14 mouse cellular contexts compared by ENCODE assay signal in the genomic region with DNA sequence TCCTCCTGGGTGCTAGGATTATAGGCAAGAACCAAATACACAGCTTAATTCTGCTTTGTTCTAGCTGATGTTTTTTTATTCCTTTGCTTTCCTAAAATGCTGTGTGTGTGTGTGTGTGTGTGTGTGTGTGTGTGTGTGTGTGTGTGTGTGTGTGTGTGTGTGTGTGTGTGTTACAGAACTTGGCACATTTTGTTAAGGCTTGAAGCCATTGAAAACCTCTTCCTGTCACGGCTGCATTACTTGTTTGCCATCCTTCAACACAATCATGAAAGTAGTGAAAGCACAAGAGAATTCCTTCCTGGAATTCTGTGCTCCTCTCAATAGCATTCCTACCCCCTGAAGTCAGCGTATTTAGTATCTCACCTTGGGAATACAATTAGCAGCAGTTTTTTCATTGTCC.
"Had no signal": no experiment of that assay in that cellular context is flagged by ENCODE, and none has a peak within 500 bp of the region (broad histone marks: within the 10 kb centered on the region; RNA-seq: fewer than 3 reads in every experiment).

No protein-coding gene starts in this region.

- ATAC-seq: liver, postnatal 0 days; lung, postnatal 0 days; midbrain, embryonic 13.5 days; midbrain, embryonic 16.5 days had no signal

- H3K27ac ChIP-seq: kidney, postnatal 0 days; limb, embryonic 12.5 days; limb, embryonic 15.5 days; liver, embryonic 14.5 days; macrophage; midbrain, embryonic 13.5 days had no signal

- H3K4me1 ChIP-seq: midbrain, embryonic 13.5 days had no signal

- DNase-seq: kidney, postnatal 25 days; left cerebral cortex, postnatal 4 days; liver, postnatal 0 days; lung, embryonic 14.5 days; thymus, adult 18-20 months had no signal

- H3K9me3 ChIP-seq: limb, embryonic 12.5 days; limb, embryonic 15.5 days; midbrain, embryonic 13.5 days had no signal

- H3K4me3 ChIP-seq: limb, embryonic 12.5 days; limb, embryonic 15.5 days; midbrain, embryonic 13.5 days had no signal

- H3K27me3 ChIP-seq: limb, embryonic 12.5 days; limb, embryonic 15.5 days; midbrain, embryonic 13.5 days had no signal

- H3K9ac ChIP-seq: limb, embryonic 12.5 days; limb, embryonic 15.5 days; liver, embryonic 14.5 days; liver, postnatal 0 days; lung, embryonic 14.5 days; midbrain, embryonic 13.5 days had no signal

- H3K4me2 ChIP-seq: limb, embryonic 12.5 days; limb, embryonic 15.5 days; liver, embryonic 11.5 days; lung, embryonic 14.5 days; midbrain, embryonic 13.5 days had no signal
